Mouse (Mus musculus): ENCODE measurements at regions not wholly inside any gene's neighbourhood (a gene's known extent, or its start where the extent isn't known, plus 50 kb on each side); places are given as distances from the start of the nearest gene placed in this dataset.
A peak's percentile ranks its signal among the peaks of the same experiment; 100 is the strongest.

GRCm38 (mm10) chr15:62885331-62885730, 959.6 kb downstream of the Gsdmc2 start:
- no peak for DNase-seq (ENCODE audit: low spot score)

GRCm38 (mm10) chr15:62871082-62871766, 973.8 kb downstream of the Gsdmc2 start:
- DNase-seq (ENCODE audit: low spot score) = no peak

- DNase-seq (ENCODE audit: low spot score) = no peak
These were observed 982.4 kb downstream of the Gsdmc2 start for GRCm38 (mm10) chr15:62862574-62862973.

GRCm38 (mm10) chr15:62861422-62861821, 983.6 kb downstream of the Gsdmc2 start:
- no peak for DNase-seq (ENCODE audit: low spot score)

GRCm38 (mm10) chr15:62849326-62849725, 995.7 kb downstream of the Gsdmc2 start:
- no peak for DNase-seq (ENCODE audit: low spot score)

- no peak for DNase-seq (ENCODE audit: low spot score)
These were observed 999.1 kb downstream of the Gsdmc2 start for GRCm38 (mm10) chr15:62845884-62846283.

GRCm38 (mm10) chr15:62825586-62825985, 1019.4 kb downstream of the Gsdmc2 start:
- no peak for DNase-seq (ENCODE audit: low spot score)

GRCm38 (mm10) chr15:62823861-62824518, 1021.0 kb downstream of the Gsdmc2 start:
- no peak for DNase-seq (ENCODE audit: low spot score)

- DNase-seq (ENCODE audit: low spot score) = no peak
These were observed 1022.7 kb downstream of the Gsdmc2 start for GRCm38 (mm10) chr15:62822305-62822704.

- DNase-seq (ENCODE audit: low spot score) = no peak
These were observed 1031.9 kb downstream of the Gsdmc2 start for GRCm38 (mm10) chr15:62813093-62813492.

GRCm38 (mm10) chr15:62812026-62812425, 1033.0 kb downstream of the Gsdmc2 start:
- DNase-seq (ENCODE audit: low spot score) = no peak

GRCm38 (mm10) chr15:62809320-62809719, 1035.7 kb downstream of the Gsdmc2 start:
- DNase-seq (ENCODE audit: low spot score) = no peak

GRCm38 (mm10) chr15:62808087-62808808, 1036.7 kb downstream of the Gsdmc2 start:
- no peak for DNase-seq (ENCODE audit: low spot score)

- no peak for DNase-seq (ENCODE audit: low spot score)
These were observed 1037.6 kb downstream of the Gsdmc2 start for GRCm38 (mm10) chr15:62807364-62807763.

GRCm38 (mm10) chr15:62802770-62803169, 1042.2 kb downstream of the Gsdmc2 start:
- peak; percentile 4 for DNase-seq (ENCODE audit: low spot score)

GRCm38 (mm10) chr15:62798731-62799130, 1046.2 kb downstream of the Gsdmc2 start:
- no peak for DNase-seq (ENCODE audit: low spot score)

- no peak for DNase-seq (ENCODE audit: low spot score)
These were observed 1051.4 kb downstream of the Gsdmc2 start for GRCm38 (mm10) chr15:62793569-62793968.

- DNase-seq (ENCODE audit: low spot score) = no peak
These were observed 1052.9 kb downstream of the Gsdmc2 start for GRCm38 (mm10) chr15:62792084-62792483.

- DNase-seq (ENCODE audit: low spot score) = no peak
These were observed 1057.2 kb downstream of the Gsdmc2 start for GRCm38 (mm10) chr15:62787753-62788152.

- no peak for DNase-seq (ENCODE audit: low spot score)
These were observed 1058.7 kb downstream of the Gsdmc2 start for GRCm38 (mm10) chr15:62786315-62786714.

- no peak for DNase-seq (ENCODE audit: low spot score)
These were observed 1060.4 kb downstream of the Gsdmc2 start for GRCm38 (mm10) chr15:62784456-62785139.

GRCm38 (mm10) chr15:62778899-62779298, 1066.1 kb downstream of the Gsdmc2 start:
- no peak for DNase-seq (ENCODE audit: low spot score)

Measured in ovary, postnatal 14 days (tissue).